8 mouse cellular contexts compared by ENCODE assay signal in the genomic region with DNA sequence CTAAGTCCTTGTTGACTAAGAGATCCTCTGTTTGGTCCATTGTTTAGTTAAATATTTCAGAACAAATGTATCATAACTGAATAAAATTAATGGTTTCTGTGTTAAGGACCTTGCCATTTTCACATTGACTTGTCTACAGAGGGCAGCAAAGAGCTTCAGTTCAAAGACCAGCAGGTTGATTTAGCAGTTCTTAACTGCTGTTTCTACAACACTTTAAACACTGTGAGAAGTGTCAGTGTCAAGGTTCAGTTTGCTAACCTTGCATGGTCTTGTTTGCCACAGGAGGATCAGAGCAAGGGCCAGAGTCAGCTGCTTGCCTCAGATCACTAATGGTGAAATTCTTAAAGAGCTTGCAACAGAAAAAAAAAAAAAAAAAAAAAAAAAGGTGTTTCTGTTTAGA.
DNase-seq lines count a peak whose midpoint lies in the region; ATAC-seq lines count a peak whose summit lies in the region.

No protein-coding gene starts in this region.

- H3K4me3 ChIP-seq in intestine, embryonic 15.5 days (replicated peaks) = no peak overlapping the region
- H3K4me3 ChIP-seq in midbrain, embryonic 15.5 days = no peak overlapping the region

- H3K9me3 ChIP-seq in intestine, embryonic 15.5 days = no peaks in the 10 kb centered on the region
- no peaks in the 10 kb centered on the region for H3K9me3 ChIP-seq in midbrain, embryonic 15.5 days

- no peak for DNase-seq in frontal cortex, postnatal 10 days (ENCODE audit: low spot score in 2 of 2)
- peak; percentile 61 for DNase-seq in 416B (ENCODE audit: low read depth)
- DNase-seq in cerebellum, postnatal 10 days = peak; percentile 59 to 78
- no peak for DNase-seq in heart, adult 11 months

- no peak overlapping the region for H3K27ac ChIP-seq in intestine, embryonic 15.5 days
- H3K27ac ChIP-seq in midbrain, embryonic 15.5 days = no peak overlapping the region

- H3K4me1 ChIP-seq in intestine, embryonic 15.5 days (replicated peaks) = no peaks in the 10 kb centered on the region
- H3K4me1 ChIP-seq in midbrain, embryonic 15.5 days = no peaks in the 10 kb centered on the region

- H3K36me3 ChIP-seq in intestine, embryonic 15.5 days = no peaks in the 10 kb centered on the region
- H3K36me3 ChIP-seq in midbrain, embryonic 15.5 days (replicated peaks) = no peaks in the 10 kb centered on the region

- no peak overlapping the region for H3K4me2 ChIP-seq in intestine, embryonic 15.5 days (replicated peaks)
- no peak overlapping the region for H3K4me2 ChIP-seq in midbrain, embryonic 15.5 days

- ATAC-seq in frontal cortex, adult (ENCODE audit: low TSS enrichment) = peak; percentile 73; the same call in 1 of the 2 replicates
- ATAC-seq in intestine, embryonic 15.5 days = peak; percentile 66
- peak; percentile 58 for ATAC-seq in midbrain, embryonic 15.5 days (replicated peaks)
- no peak for ATAC-seq in erythroblast, adult 5-6 weeks (replicated peaks; ENCODE audit: low FRiP score, poor library complexity, severe bottlenecking)

- no peaks in the 10 kb centered on the region for H3K27me3 ChIP-seq in intestine, embryonic 15.5 days (replicated peaks)
- H3K27me3 ChIP-seq in midbrain, embryonic 15.5 days (replicated peaks) = no peaks in the 10 kb centered on the region

- H3K9ac ChIP-seq in intestine, embryonic 15.5 days = no peak overlapping the region
- no peak overlapping the region for H3K9ac ChIP-seq in midbrain, embryonic 15.5 days

Comparison
In these comparisons a context has a peak if more than half of its experiments do, and no peak if none do; other contexts are left out.
1. DNase-seq: peak in 416B (single experiment) and cerebellum, postnatal 10 days (2 of 2); none in frontal cortex, postnatal 10 days (0 of 2) and heart, adult 11 months (single experiment).